Mouse (Mus musculus) embryo, embryonic 11.5 days (tissue): ENCODE results near the gene Marf1.
"Not testable (repeated sequence)": the region's sequence is repeated elsewhere in the genome, so short reads cannot be mapped to it uniquely, and the experiment has no call there.

Experiments used
- DNase-seq: peaks from one replicate; pipeline ENCODE4 v3.0.0-alpha.2; 2012; ENCODE audit warnings: low read depth, low spot score

Marf1 gene

GRCm38 (mm10) chr16:14162988-14163416 lies at the start of gene Marf1, which contains the start of gene Nde1:
Gene Marf1 (minus strand): TSS chr16:14163351.
Gene Nde1 (plus strand): TSS chr16:14163275.
- peak; percentile 90 for DNase-seq

DNA sequence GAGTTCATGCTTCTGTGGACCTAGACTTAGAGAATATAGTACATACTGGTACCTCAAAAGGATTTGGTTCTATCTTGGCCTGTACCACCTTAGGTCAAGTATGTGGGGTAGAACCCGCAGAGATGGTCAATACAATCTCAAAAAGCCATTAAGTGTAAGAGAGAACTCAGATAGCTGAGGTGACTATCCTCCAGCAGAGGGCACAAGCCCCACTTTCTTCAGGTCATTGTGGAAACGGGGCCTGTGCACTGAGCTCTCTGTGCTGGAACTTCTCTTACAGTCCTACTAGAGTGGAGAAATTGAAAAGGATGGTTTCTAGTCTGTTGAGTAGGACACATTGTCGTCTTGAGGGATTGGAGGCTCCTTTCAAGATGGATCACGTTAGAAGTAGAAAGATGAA lies 35.6 kb upstream of the Marf1 start:
- DNase-seq: no peak

GRCm38 (mm10) chr16:14195427-14195826 lies 32.3 kb upstream of the Marf1 start:
- peak; percentile 31 for DNase-seq

GRCm38 (mm10) chr16:14194164-14194950 lies 31.2 kb upstream of the Marf1 start:
- DNase-seq: no peak

GRCm38 (mm10) chr16:14185516-14185915 lies 22.4 kb upstream of the Marf1 start:
- no peak for DNase-seq

GRCm38 (mm10) chr16:14183856-14184255 lies 20.7 kb upstream of the Marf1 start:
- DNase-seq: no peak

DNA sequence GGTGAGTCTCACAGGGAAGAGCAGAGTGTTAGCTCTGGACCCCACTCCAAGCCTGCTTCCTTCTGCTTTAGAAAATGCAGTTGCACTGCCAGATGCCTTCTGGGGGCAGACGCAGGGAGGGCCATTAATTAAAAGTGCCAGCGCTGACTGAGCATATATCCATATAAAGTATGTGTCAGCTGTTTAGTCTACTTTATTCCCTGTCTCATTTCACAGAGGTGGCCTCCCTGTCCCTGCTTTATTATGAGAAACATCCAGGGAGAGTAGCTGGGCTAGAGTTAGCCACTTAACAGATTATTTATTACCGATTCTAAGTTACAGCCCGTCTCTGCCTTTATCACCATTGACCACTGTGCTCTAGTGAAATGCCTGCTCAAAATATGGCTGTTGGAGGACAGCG lies 19.2 kb upstream of the Marf1 start:
- no peak for DNase-seq

- DNase-seq: no peak
Observed at GRCm38 (mm10) chr16:14180163-14180733, 17.1 kb upstream of the Marf1 start.

GRCm38 (mm10) chr16:14178041-14178440 lies 14.9 kb upstream of the Marf1 start:
- no peak for DNase-seq

- DNase-seq: no peak
Observed at GRCm38 (mm10) chr16:14169706-14170105, 6.6 kb upstream of the Marf1 start.

DNA sequence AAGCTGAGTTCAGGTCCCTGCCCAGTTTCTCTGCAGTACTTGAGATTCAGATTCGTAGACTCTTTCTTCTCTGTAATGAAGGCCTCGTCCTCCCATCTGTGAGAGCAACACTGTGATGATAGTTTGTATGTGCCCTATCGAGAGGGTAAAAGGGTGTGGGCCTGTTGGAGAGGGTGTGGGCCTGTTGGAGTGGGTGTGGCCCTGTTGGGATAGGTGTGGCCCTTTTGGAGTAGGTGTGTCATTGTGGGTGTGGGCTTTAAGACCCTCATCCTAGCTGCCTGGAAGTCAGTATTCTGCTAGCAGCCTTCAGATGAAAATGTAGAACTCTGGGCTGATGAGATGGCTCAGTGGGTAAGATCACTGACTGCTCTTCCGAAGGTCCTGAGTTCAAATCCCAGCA lies 3.3 kb upstream of the Marf1 start:
- DNase-seq: no peak

DNA sequence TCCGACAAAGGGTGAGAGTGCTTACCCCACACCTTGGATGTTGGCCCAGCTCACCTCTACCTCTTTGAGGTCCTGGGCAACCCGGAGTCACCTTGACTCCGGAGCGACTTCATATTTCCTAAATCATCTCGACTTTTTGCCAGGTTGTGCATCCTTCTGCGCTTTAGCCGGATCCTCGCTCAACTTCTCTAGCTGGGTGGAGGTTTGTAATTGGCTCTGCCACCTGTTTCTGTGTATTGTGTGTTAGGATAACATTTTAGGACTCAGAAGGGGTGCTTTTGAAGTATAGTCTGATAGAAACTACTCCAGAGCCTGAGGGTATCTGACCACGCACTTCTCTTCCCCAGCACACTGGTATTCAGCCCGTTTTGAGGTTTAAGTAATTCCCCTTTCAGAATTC lies 580 bp upstream of the Marf1 start:
- DNase-seq: no peak

GRCm38 (mm10) chr16:14160941-14161340 lies 2.2 kb downstream of the Marf1 start:
- DNase-seq: no peak

DNA sequence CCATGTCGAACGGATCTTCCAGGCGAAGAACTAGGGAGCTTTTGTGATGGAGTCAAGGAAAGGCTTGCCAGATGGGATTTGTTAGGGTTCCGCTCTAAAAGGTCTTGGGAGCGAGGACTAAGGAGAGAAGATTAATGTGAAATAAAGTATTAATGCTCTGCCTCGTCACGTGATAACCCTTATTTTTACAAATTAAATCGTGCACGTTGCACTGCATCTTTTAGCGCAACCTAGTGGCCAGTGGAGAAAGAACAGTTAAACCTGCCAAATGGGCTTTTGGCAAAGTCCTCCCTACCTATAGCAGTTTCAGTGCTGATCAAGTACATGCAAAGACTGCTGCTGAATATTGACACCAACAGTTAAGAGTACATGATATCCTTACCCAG lies 3.4 kb downstream of the Marf1 start:
- peak; percentile 54 for DNase-seq

GRCm38 (mm10) chr16:14158936-14159745 lies 4.0 kb downstream of the Marf1 start:
- peak; percentile 97 for DNase-seq

GRCm38 (mm10) chr16:14158536-14158935 lies 4.6 kb downstream of the Marf1 start:
- no peak for DNase-seq

DNA sequence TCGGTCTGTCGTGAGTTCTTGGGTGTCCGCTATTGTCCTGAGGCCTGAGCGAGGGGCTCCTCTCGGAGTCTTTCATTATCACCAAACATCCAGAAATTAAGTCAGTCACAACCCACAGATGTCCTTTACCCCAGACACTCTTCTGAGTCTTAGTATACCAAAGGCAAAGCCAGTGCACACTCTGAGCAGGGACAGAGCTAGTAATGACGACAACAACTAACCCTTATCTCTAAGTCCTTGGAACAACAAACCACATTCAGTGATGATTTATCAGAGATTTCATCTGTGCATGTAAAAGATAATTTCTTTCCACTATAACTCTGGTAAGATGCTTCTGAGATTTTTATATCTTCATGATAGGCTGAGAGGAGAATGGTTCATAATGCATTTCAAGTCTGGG lies 6.8 kb downstream of the Marf1 start:
- DNase-seq: no peak

DNA sequence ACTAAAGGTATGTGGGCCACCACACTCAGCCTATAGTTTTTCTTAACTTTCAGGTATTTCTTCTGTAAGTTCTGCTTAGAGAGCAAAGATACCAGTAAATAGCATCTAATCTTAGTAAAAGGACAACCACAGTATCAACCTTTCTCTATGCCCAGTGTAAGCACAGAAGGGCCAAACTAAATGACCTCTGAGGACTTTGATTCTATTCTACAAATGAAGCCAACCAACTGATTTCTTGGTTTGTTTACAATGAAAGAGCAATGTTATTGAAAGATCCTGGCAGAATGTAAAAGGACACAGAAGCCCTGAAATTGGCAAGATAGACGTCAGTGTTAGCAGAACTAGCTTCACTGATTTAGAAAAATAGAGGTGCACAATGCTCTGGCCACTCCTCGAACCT lies 7.5 kb downstream of the Marf1 start:
- not testable (repeated sequence) for DNase-seq

DNA sequence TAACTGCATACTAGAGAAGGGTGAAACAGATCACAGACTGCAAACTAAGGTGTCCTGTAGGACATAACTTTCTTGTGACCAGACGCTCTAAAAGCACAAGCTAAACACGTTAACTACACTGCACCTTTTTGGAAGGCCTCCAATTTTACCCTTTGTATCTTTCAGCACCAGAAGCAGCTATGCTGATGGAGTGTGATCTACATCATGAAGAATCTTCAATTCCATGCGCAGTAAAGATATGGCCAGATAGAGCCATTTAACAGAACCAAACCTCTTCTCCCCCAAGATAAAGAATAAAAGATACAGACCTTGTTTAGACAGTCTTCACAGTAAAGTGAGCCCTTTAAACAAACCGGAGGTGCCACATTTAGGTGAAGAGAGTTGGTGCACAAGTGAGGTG lies 11.4 kb downstream of the Marf1 start:
- DNase-seq: no peak

DNA sequence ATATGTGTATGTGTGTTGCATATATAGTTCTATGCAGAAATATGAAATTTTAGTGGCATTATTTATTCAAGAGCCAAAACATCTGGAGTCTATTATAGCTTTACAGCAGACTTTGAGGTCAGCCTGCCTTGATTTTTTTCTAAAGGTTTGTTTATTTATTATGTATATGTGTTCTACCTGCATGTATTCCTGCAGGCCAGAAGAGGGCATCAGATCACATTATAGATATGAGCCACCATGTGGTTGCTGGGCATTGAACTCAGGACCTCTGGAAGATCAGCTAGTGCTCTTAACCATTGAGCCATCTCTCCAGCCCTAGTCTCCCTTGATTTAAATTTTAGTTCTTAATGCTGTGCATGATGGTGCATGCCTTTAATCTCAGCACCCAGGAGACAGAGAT lies 15.4 kb downstream of the Marf1 start:
- no peak for DNase-seq

GRCm38 (mm10) chr16:14143298-14143697 lies 19.9 kb downstream of the Marf1 start:
- no peak for DNase-seq

- no peak for DNase-seq
Observed at GRCm38 (mm10) chr16:14139106-14139505, 24.0 kb downstream of the Marf1 start.
